Mouse (Mus musculus) spleen, adult 2 months (tissue): Measurements from ENCODE around the gene Atf6b.

Source experiments
- CTCF ChIP-seq: fragments of 200-500 bp; IDR thresholded peaks from 2 replicates; pipeline ENCODE4 v1.5.1; 2011; ENCODE audit warnings: mild to moderate bottlenecking, inconsistent platforms; ENCODE audit not compliant: insufficient read depth, insufficient read length, insufficient replicate concordance; ENCODE audit errors: extremely low read depth
- POLR2A ChIP-seq: fragments of 200-500 bp; IDR thresholded peaks from 2 replicates; pipeline ENCODE4 v1.6.1; 2011; ENCODE audit warnings: low read depth, low read length, inconsistent platforms

- TF ChIP-seq POLR2A (no peak), CTCF (no peak)
Measured at GRCm38 (mm10) chr17:34688889-34689288, 41.9 kb downstream of the Atf6b start.
